Mouse (Mus musculus) retina, postnatal 7 days (tissue): ENCODE results near the gene Svip.

Source experiments
- DNase-seq: peaks from one replicate; pipeline ENCODE4 v3.0.0-alpha.2; 2012; ENCODE audit warnings: low read depth, low spot score

The Svip gene

DNA sequence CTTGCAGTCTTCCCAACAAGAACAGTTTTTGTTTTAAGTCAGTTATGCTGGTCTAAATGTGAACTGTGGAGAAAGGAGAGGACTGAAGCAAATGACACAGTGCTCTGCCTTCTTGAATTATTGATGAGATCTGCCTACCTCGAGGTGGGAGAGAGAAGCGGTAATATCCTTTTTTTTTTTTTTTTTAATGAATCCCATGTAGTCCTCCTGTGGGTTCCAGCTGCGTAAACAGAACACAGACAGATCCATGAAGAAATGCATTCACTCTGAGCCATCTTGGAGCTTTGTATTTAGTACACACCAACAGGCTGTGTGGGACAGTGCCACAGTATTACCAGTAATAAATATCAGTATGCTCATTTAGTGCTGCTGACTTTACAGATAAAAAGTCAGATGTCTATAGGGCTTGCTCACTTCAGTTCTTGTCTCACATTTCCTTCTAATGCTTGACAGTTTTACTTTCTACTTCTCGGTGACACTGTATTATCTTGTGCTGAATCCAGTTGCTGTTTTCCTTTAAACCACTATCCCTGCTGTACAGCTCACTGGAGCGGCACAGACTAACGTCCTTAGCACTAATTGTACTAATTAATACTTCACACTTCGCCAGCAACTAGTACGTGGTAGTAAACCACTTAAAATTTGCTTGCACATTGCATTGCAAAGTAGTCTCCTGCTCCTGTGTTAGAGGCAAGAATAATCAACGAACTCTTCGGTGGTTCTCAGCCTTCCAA is 43.4 kb downstream of the Svip start:
- no peak for DNase-seq

DNA sequence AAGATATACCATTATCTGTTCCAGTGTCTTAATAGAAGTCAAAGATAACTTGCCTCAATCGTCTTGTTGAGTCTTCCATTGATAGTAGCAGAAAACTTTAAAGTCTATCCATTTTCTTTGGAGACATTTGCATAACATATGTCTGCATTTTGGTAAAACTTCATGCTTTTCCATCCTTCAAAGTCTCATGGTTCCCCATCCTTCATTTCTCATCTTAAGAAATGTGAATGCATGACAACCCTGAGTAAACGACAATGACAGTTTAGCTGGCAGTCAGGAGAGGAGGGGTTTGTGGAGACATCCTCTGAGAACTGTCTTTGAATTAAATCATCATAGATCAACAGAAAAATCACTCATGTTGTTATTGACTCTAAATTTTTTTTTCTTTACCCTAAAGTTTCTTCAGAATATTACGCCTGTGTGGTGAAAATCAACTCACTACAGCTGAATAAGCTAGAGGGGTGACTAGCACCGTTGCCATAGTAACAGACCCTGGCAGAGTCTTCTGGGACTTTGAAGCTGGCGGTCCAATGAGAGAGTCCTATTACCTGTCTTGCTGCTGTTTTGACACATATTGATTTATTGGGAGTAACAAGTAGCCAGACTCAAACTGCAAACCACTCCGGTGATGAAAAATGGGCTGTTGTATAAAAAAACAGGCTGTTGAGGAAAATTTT is 45.0 kb downstream of the Svip start:
- DNase-seq, result no peak

DNA sequence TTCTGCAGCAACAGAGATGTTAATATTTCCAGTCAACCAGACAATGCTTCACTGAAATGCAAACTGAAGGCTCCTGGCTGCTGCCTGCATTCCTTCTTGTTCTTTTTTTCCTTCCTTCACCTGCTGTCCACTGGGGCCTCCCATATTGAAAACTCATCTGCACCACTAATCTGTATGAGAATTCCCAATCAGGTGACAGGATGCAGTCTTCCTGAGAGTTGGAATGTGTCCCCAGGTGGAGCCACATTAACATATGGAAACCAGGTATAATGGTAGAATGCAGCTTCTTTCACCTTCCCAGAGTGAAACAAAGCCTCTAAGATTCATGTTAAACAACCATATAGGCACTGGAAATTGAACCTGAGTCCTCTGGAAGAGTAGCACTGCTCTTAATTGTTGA is 48.1 kb downstream of the Svip start:
- no peak for DNase-seq

DNA sequence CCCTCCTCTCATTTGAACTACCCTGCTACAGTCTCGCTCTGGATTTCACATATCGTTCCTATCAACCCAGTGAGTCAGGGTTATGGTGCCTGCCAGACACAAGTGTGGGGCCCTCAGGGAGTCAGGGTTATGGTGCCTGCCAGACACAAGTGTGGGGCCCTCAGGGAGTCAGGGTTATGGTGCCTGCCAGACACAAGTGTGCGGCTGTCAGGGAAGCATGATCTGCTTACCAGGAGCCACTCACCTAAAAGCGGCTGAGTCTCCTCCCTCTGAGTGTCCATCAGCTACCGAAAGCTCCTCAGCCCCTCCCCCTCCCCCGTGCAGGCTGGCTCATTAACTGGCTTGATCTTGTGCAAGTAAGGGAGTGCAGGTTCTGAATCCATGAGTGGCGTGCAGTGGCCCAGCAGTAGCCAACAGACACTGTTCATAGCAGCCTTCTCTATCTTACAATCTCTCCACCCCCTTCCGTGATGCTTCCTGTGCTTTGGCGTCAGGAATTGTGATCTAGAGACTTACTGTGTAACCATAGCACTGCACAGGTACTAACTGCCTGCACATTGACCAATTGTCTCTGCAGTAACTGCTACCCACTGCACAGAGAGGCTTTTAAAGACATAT is 50.3 kb downstream of the Svip start:
- peak; percentile 32 for DNase-seq
